Comparison of ENCODE assay signal across 21 mouse cellular contexts in genomic region chr5:112771376-112771901, GRCm38 (mm10).
DNase-seq lines count a peak whose midpoint lies in the region; ATAC-seq and TF ChIP-seq lines count a peak whose summit lies in the region.
"Had no signal": no experiment of that assay in that cellular context is flagged by ENCODE, and none has a peak within 500 bp of the region (broad histone marks: within the 10 kb centered on the region; RNA-seq: fewer than 3 reads in every experiment).

No protein-coding gene starts in this region.

- H3K27me3 ChIP-seq in heart, embryonic 11.5 days (ENCODE audit: control insufficient read depth, insufficient read depth, low read length) = 0 out of 2 replicates have a peak, but pooled peaks cover 2% of the 10 kb centered on the region
- H3K27me3 ChIP-seq in heart, embryonic 15.5 days = no peaks in the 10 kb centered on the region
- peaks cover 10% of the 10 kb centered on the region; the same call in 1 of the 2 replicates for H3K27me3 ChIP-seq in kidney, embryonic 16.5 days (ENCODE audit: insufficient read depth, low read length)
- H3K27me3 ChIP-seq: megakaryocyte, embryonic 14.5 days; stomach, embryonic 15.5 days had no signal

- 54% methylated on average over 6 of the region's 6 CpGs for WGBS in heart, embryonic 11.5 days (ENCODE audit: insufficient replicate concordance)
- 39% methylated on average over 6 of the region's 6 CpGs for WGBS in heart, embryonic 15.5 days
- whole genome bisulfite sequencing in kidney, embryonic 16.5 days = 49% methylated on average over 6 of the region's 6 CpGs

- H3K4me2 ChIP-seq in heart, embryonic 11.5 days = no peak overlapping the region
- no peak overlapping the region for H3K4me2 ChIP-seq in heart, embryonic 15.5 days
- no peak overlapping the region for H3K4me2 ChIP-seq in kidney, embryonic 16.5 days (replicated peaks; ENCODE audit: low read depth, low read length)
- H3K4me2 ChIP-seq: hindbrain, embryonic 13.5 days; liver, embryonic 13.5 days; stomach, embryonic 15.5 days had no signal

- no peak overlapping the region for H3K4me3 ChIP-seq in heart, embryonic 11.5 days (ENCODE audit: low read depth, low read length)
- no peak overlapping the region for H3K4me3 ChIP-seq in ES-E14 (ENCODE audit: insufficient read depth in 1 of 2, low read depth in 1 of 2, low read length in 2 of 2, poor library complexity in 1 of 2, severe bottlenecking in 1 of 2)
- no peak overlapping the region for H3K4me3 ChIP-seq in heart, embryonic 15.5 days
- no peak overlapping the region for H3K4me3 ChIP-seq in kidney, embryonic 16.5 days (ENCODE audit: low read length)
- H3K4me3 ChIP-seq: hindbrain, embryonic 13.5 days; liver, embryonic 13.5 days; megakaryocyte, embryonic 14.5 days; myocyte; stomach, embryonic 15.5 days had no signal

- H3K9me3 ChIP-seq in heart, embryonic 11.5 days (replicated peaks; ENCODE audit: control insufficient read depth, low read length) = no peaks in the 10 kb centered on the region
- H3K9me3 ChIP-seq in ES-E14 (ENCODE audit: control insufficient read depth, insufficient read depth, low read depth, low read length) = no peaks in the 10 kb centered on the region
- no peaks in the 10 kb centered on the region for H3K9me3 ChIP-seq in heart, embryonic 15.5 days (replicated peaks)
- peaks cover 3% of the 10 kb centered on the region; the same call in 1 of the 2 replicates for H3K9me3 ChIP-seq in kidney, embryonic 16.5 days (ENCODE audit: low read length)
- H3K9me3 ChIP-seq: hindbrain, embryonic 13.5 days; stomach, embryonic 15.5 days had no signal

- peaks cover 10% of the 10 kb centered on the region; the same call in 1 of the 2 replicates for H3K36me3 ChIP-seq in heart, embryonic 11.5 days (ENCODE audit: control insufficient read depth, insufficient read depth, low read length)
- H3K36me3 ChIP-seq in ES-E14 (ENCODE audit: control insufficient read depth, insufficient read depth, low read length, poor library complexity, severe bottlenecking) = no peaks in the 10 kb centered on the region
- H3K36me3 ChIP-seq in heart, embryonic 15.5 days = peaks cover 28% of the 10 kb centered on the region
- no peaks in the 10 kb centered on the region for H3K36me3 ChIP-seq in kidney, embryonic 16.5 days (ENCODE audit: insufficient read depth, low read length)
- H3K36me3 ChIP-seq: hindbrain, embryonic 13.5 days; liver, embryonic 13.5 days; stomach, embryonic 15.5 days had no signal

- ATAC-seq in heart, embryonic 11.5 days (replicated peaks; ENCODE audit: insufficient number of reproducible peaks, low FRiP score, low TSS enrichment) = no peak
- peak; percentile 45; the same call in 1 of the 2 replicates for ATAC-seq in heart, embryonic 15.5 days (replicated peaks; ENCODE audit: insufficient number of reproducible peaks, insufficient read depth, low FRiP score, low read depth)
- ATAC-seq in kidney, embryonic 16.5 days (ENCODE audit: low FRiP score, low TSS enrichment) = no peak
- ATAC-seq: forebrain, embryonic 16.5 days; lung, postnatal 0 days had no signal

- no peak for DNase-seq in heart, adult 8-10 months (ENCODE audit: low spot score)
- peak; percentile 27 for DNase-seq in ES-E14 (ENCODE audit: low read depth, low spot score)
- peak; percentile 26 for DNase-seq in adrenal gland, postnatal 10 days
- DNase-seq in left cerebral cortex, adult 18-20 months (ENCODE audit: low spot score in 2 of 2) = no peak
- no peak for DNase-seq in kidney, postnatal 36 days
- DNase-seq: cerebellum, postnatal 25 days; gastrocnemius, postnatal 25 days; kidney, adult 18-20 months; kidney, postnatal 4 days; liver, embryonic 13.5 days; right cerebral cortex, adult 18-20 months; spleen, adult 18-20 months had no signal

- H3K4me1 ChIP-seq in heart, embryonic 11.5 days (ENCODE audit: control insufficient read depth, insufficient read depth, low read length) = peaks cover 6% of the 10 kb centered on the region; the same call in 1 of the 2 replicates
- H3K4me1 ChIP-seq in ES-E14 (ENCODE audit: control insufficient read depth in 2 of 2, insufficient read depth in 2 of 2, low read length in 2 of 2, poor library complexity in 1 of 2) = peaks cover 0 to 7% of the 10 kb centered on the region in 2 experiments; a peak in 1 of 4 replicates
- H3K4me1 ChIP-seq in heart, embryonic 15.5 days (replicated peaks) = peaks cover 13% of the 10 kb centered on the region
- peaks cover 11% of the 10 kb centered on the region for H3K4me1 ChIP-seq in kidney, embryonic 16.5 days (ENCODE audit: insufficient read depth, low read length)
- H3K4me1 ChIP-seq: liver, embryonic 13.5 days; megakaryocyte, embryonic 14.5 days had no signal

- 0 out of 2 replicates have a peak overlapping the region, but pooled peaks have one; percentile 35 for H3K27ac ChIP-seq in heart, embryonic 11.5 days (ENCODE audit: low read depth, low read length)
- H3K27ac ChIP-seq in ES-E14 (ENCODE audit: insufficient read depth, low read depth, low read length, poor library complexity, severe bottlenecking) = no peak overlapping the region; the same call in 1 of the 2 replicates
- peak overlapping the region; percentile 62 for H3K27ac ChIP-seq in heart, embryonic 15.5 days
- no peak overlapping the region for H3K27ac ChIP-seq in kidney, embryonic 16.5 days (ENCODE audit: low read length)
- H3K27ac ChIP-seq: hindbrain, embryonic 13.5 days; liver, embryonic 13.5 days; stomach, embryonic 15.5 days had no signal

- in situ Hi-C loops in ES-E14 (cut with MboI; ENCODE audit: low sequenced_read_pairs in 2 of 2, unreplicated experiment in 2 of 2) = no loop called here

- no peak overlapping the region for H3K9ac ChIP-seq in heart, embryonic 11.5 days (ENCODE audit: low read depth, low read length)
- H3K9ac ChIP-seq in ES-E14 (ENCODE audit: insufficient read depth, low read depth, low read length, poor library complexity, severe bottlenecking) = no peak overlapping the region; the same call in 1 of the 2 replicates
- H3K9ac ChIP-seq in heart, embryonic 15.5 days = no peak overlapping the region
- no peak overlapping the region for H3K9ac ChIP-seq in kidney, embryonic 16.5 days (replicated peaks; ENCODE audit: low read length)
- H3K9ac ChIP-seq: hindbrain, embryonic 13.5 days; liver, embryonic 13.5 days; stomach, embryonic 15.5 days had no signal

TF ChIP-seq in ES-E14, 5 proteins besides CTCF, POLR2A, EP300 and RAD21:
- TF ChIP-seq ZC3H11A (IDR thresholded peaks at IDR 0.05; ENCODE audit: borderline replicate concordance, low read depth, low read length) (no peak), MAFK (IDR thresholded peaks at IDR 0.05; ENCODE audit: insufficient read depth, low read depth, low read length) (no peak), CHD2 (IDR thresholded peaks at IDR 0.05; ENCODE audit: low read depth, low read length) (no peak), HCFC1 (IDR thresholded peaks at IDR 0.05; ENCODE audit: borderline replicate concordance, insufficient read depth, low read length) (no peak), ZNF384 (IDR thresholded peaks at IDR 0.05; ENCODE audit: low read depth, low read length) (no peak)

Comparison
In these comparisons a context has a peak if more than half of its experiments do, and no peak if none do; other contexts are left out.
1. H3K27ac ChIP-seq: peak in heart, embryonic 11.5 days (single experiment) and heart, embryonic 15.5 days (single experiment); none in ES-E14 (single experiment) and kidney, embryonic 16.5 days (single experiment).
2. DNase-seq: peak in ES-E14 (single experiment) and adrenal gland, postnatal 10 days (single experiment); none in heart, adult 8-10 months (single experiment), left cerebral cortex, adult 18-20 months (0 of 2) and kidney, postnatal 36 days (0 of 2).